Mouse (Mus musculus) cerebellum, adult 8-10 months (tissue): ENCODE data around the gene Fosb.

Experiments
- DNase-seq: peaks from one replicate; pipeline ENCODE4 v3.0.0; 2022

Fosb gene

GRCm38 (mm10) chr7:19279052-19279451 is 30.8 kb downstream of the Fosb start:
- DNase-seq: no peak

- no peak for DNase-seq
Observed at GRCm38 (mm10) chr7:19276253-19276652, 33.6 kb downstream of the Fosb start.

GRCm38 (mm10) chr7:19272173-19272764 is 37.6 kb downstream of the Fosb start:
- DNase-seq: peak; percentile 64

GRCm38 (mm10) chr7:19271238-19272172 is 38.3 kb downstream of the Fosb start, which contains the start of gene Vasp:
Vasp (minus strand) TSS chr7:19271817.
- peak; percentile 80 for DNase-seq

GRCm38 (mm10) chr7:19270509-19271237 is 39.2 kb downstream of the Fosb start:
- peak; percentile 27 for DNase-seq

GRCm38 (mm10) chr7:19269721-19270441 is 40.0 kb downstream of the Fosb start:
- DNase-seq: no peak

- DNase-seq: no peak
Observed at GRCm38 (mm10) chr7:19268993-19269681, 40.7 kb downstream of the Fosb start.

GRCm38 (mm10) chr7:19267051-19267450 is 42.8 kb downstream of the Fosb start:
- no peak for DNase-seq

- no peak for DNase-seq
Observed at GRCm38 (mm10) chr7:19265928-19266822, 43.7 kb downstream of the Fosb start.

- DNase-seq: peak; percentile 44
Observed at GRCm38 (mm10) chr7:19265147-19265546, 44.7 kb downstream of the Fosb start.

- DNase-seq: no peak
Observed at GRCm38 (mm10) chr7:19258336-19258735, 51.5 kb downstream of the Fosb start.

GRCm38 (mm10) chr7:19257390-19258022 is 52.3 kb downstream of the Fosb start:
- DNase-seq: no peak

- no peak for DNase-seq
Observed at GRCm38 (mm10) chr7:19256567-19256966, 53.3 kb downstream of the Fosb start.

GRCm38 (mm10) chr7:19255395-19255794 is 54.5 kb downstream of the Fosb start:
- DNase-seq: no peak

GRCm38 (mm10) chr7:19253437-19253836 is 56.4 kb downstream of the Fosb start:
- no peak for DNase-seq
